Mouse (Mus musculus) lung, postnatal 0 days (tissue): ENCODE measurements around the gene Cpne8.

Experiments
- CTCF ChIP-seq: IDR thresholded peaks from 2 replicates; pipeline ENCODE4 v1.5.1; 2016; ENCODE audit warnings: antibody characterized with exemption, mild to moderate bottlenecking
- EP300 ChIP-seq: IDR thresholded peaks from 2 replicates; pipeline ENCODE4 v1.6.1; 2016; ENCODE audit warnings: antibody characterized with exemption, mild to moderate bottlenecking, control low read depth

- TF ChIP-seq CTCF (no peak), EP300 (no peak)
Observed at GRCm38 (mm10) chr15:90704314-90704713, 25.1 kb upstream of the Cpne8 start.
